ENCODE assay signal across 8 mouse cellular contexts in genomic region chr4:95053041-95053790, GRCm38 (mm10). TPM values are rescaled to one million over a fixed set of nuclear protein-coding genes. Genes with fewer than 3 reads are reported as not detected.
DNase-seq lines count a peak whose midpoint lies in the region; ATAC-seq lines count a peak whose summit lies in the region.

No protein-coding gene starts in this region.

- peak overlapping the region; percentile 76 for H3K9ac ChIP-seq in heart, embryonic 15.5 days
- peak overlapping the region; percentile 78 for H3K9ac ChIP-seq in liver, embryonic 12.5 days

- peak; percentile 86 to 88 for DNase-seq in CD8-positive naive resting alpha-beta T cell, adult 2 months (ENCODE audit: low read depth in 2 of 2, low spot score in 2 of 2)
- DNase-seq in c-Kit-positive CD71-negative TER-119-negative erythroid progenitor cells, embryonic 14.5 days (ENCODE audit: low read depth): peak; percentile 82
- DNase-seq in forebrain, embryonic 10.5 days (ENCODE audit: extremely low spot score, low spot score): peak; percentile 88
- DNase-seq in kidney, postnatal 14 days: peak; percentile 97
- DNase-seq in naive thymus-derived CD4-positive, alpha-beta T cell, adult 2 months (ENCODE audit: low read depth): peak; percentile 95
- DNase-seq in splenic B cell, adult 2 months (ENCODE audit: low read depth, low spot score): peak; percentile 95

- under 1% methylated on average over 29 of the region's 29 CpGs for WGBS in forebrain, embryonic 10.5 days
- WGBS in heart, embryonic 15.5 days: under 1% methylated on average over 29 of the region's 29 CpGs
- WGBS in liver, embryonic 12.5 days (ENCODE audit: insufficient replicate concordance): under 1% methylated on average over 29 of the region's 29 CpGs

- peak overlapping the region; percentile 95 for H3K27ac ChIP-seq in forebrain, embryonic 10.5 days
- peak overlapping the region; percentile 99 for H3K27ac ChIP-seq in heart, embryonic 15.5 days
- H3K27ac ChIP-seq in liver, embryonic 12.5 days: peak overlapping the region; percentile 83

- peaks cover 50% of the 10 kb centered on the region for H3K4me1 ChIP-seq in forebrain, embryonic 10.5 days
- H3K4me1 ChIP-seq in heart, embryonic 15.5 days (replicated peaks): peaks cover 18% of the 10 kb centered on the region
- peaks cover 33% of the 10 kb centered on the region for H3K4me1 ChIP-seq in liver, embryonic 12.5 days

- H3K4me2 ChIP-seq in heart, embryonic 15.5 days: peak overlapping the region; percentile 76
- H3K4me2 ChIP-seq in liver, embryonic 12.5 days: peak overlapping the region; percentile 94

- H3K27me3 ChIP-seq in forebrain, embryonic 10.5 days (ENCODE audit: poor library complexity, severe bottlenecking): no peaks in the 10 kb centered on the region
- no peaks in the 10 kb centered on the region for H3K27me3 ChIP-seq in heart, embryonic 15.5 days
- H3K27me3 ChIP-seq in liver, embryonic 12.5 days (replicated peaks): peaks cover 50% of the 10 kb centered on the region
- no peaks in the 10 kb centered on the region for H3K27me3 ChIP-seq in splenic B cell, adult 2 months (ENCODE audit: control insufficient read depth, insufficient read depth, low read length, poor library complexity, severe bottlenecking)

- peak; percentile 43 for ATAC-seq in heart, embryonic 15.5 days (replicated peaks; ENCODE audit: insufficient number of reproducible peaks, insufficient read depth, low FRiP score, low read depth)
- peak; percentile 35 for ATAC-seq in liver, embryonic 12.5 days

- H3K4me3 ChIP-seq in forebrain, embryonic 10.5 days: peak overlapping the region; percentile 86
- H3K4me3 ChIP-seq in heart, embryonic 15.5 days: peak overlapping the region; percentile 80
- H3K4me3 ChIP-seq in liver, embryonic 12.5 days: peak overlapping the region; percentile 69

- H3K36me3 ChIP-seq in forebrain, embryonic 10.5 days (replicated peaks): 0 out of 2 replicates have a peak, but pooled peaks cover 3% of the 10 kb centered on the region
- H3K36me3 ChIP-seq in heart, embryonic 15.5 days: no peaks in the 10 kb centered on the region
- H3K36me3 ChIP-seq in liver, embryonic 12.5 days: no peaks in the 10 kb centered on the region
- no peaks in the 10 kb centered on the region for H3K36me3 ChIP-seq in splenic B cell, adult 2 months (ENCODE audit: control insufficient read depth, insufficient read depth, low read length, poor library complexity, severe bottlenecking)

- no peaks in the 10 kb centered on the region for H3K9me3 ChIP-seq in forebrain, embryonic 10.5 days
- no peaks in the 10 kb centered on the region for H3K9me3 ChIP-seq in heart, embryonic 15.5 days (replicated peaks)
- H3K9me3 ChIP-seq in liver, embryonic 12.5 days (replicated peaks): no peaks in the 10 kb centered on the region

RNA-seq across cellular contexts. Expression of gene Jun, which starts 1.2 kb away (rescaled TPM):
- 74.2 and 82.9 TPM in 2 replicates for polyA plus RNA-seq in forebrain, embryonic 10.5 days (2016; fragmentation: Nextera tagmentation; extraction: Ambion mirVana)
- polyA plus RNA-seq in heart, embryonic 15.5 days (2015; fragmentation: Nextera tagmentation; extraction: Ambion mirVana): 70.7 and 75.5 TPM in 2 replicates
- 12.0 and 12.2 TPM in 2 replicates for polyA plus RNA-seq in liver, embryonic 12.5 days (2016; fragmentation: Nextera tagmentation; extraction: Ambion mirVana)

Comparison
In these comparisons a context has a peak if more than half of its experiments do, and no peak if none do; other contexts are left out.
1. Peak in every context shown above with its lines: DNase-seq, ATAC-seq, H3K4me3 ChIP-seq and H3K27ac ChIP-seq.